In genomic region chr10:21095541-21095940, GRCm38 (mm10) we compare ENCODE assay signal across 16 mouse cellular contexts.
"Had no signal": no experiment of that assay in that cellular context is flagged by ENCODE, and none has a peak within 500 bp of the region (broad histone marks: within the 10 kb centered on the region; RNA-seq: fewer than 3 reads in every experiment).

No protein-coding gene starts in this region.

- H3K9me3 ChIP-seq: neural tube, embryonic 12.5 days; neural tube, embryonic 13.5 days; neural tube, embryonic 15.5 days; stomach, embryonic 15.5 days had no signal

- DNase-seq: retina, postnatal 1 day; right cerebral cortex, adult 18-20 months; right cerebral cortex, postnatal 14 days; right cerebral cortex, postnatal 25 days; right cerebral cortex, postnatal 4 days; spleen, adult 18-20 months; thymus, adult 18-20 months; thymus, adult 2 months; thymus, postnatal 14 days; thymus, postnatal 25 days; thymus, postnatal 36 days; thymus, postnatal 4 days had no signal

- H3K36me3 ChIP-seq: neural tube, embryonic 12.5 days; neural tube, embryonic 13.5 days; neural tube, embryonic 15.5 days; stomach, embryonic 15.5 days had no signal

- H3K27me3 ChIP-seq: neural tube, embryonic 12.5 days; neural tube, embryonic 13.5 days; neural tube, embryonic 15.5 days; stomach, embryonic 15.5 days had no signal

- H3K4me3 ChIP-seq: neural tube, embryonic 12.5 days; neural tube, embryonic 13.5 days; neural tube, embryonic 15.5 days; stomach, embryonic 15.5 days had no signal

- H3K4me1 ChIP-seq: neural tube, embryonic 12.5 days; neural tube, embryonic 13.5 days; neural tube, embryonic 15.5 days; stomach, embryonic 15.5 days had no signal

- H3K27ac ChIP-seq: neural tube, embryonic 12.5 days; neural tube, embryonic 13.5 days; neural tube, embryonic 15.5 days; stomach, embryonic 15.5 days had no signal
